Mouse (Mus musculus): Measurements from ENCODE around the gene Gm8297. TPM values are rescaled to one million over a fixed set of nuclear protein-coding genes. Genes with fewer than 3 reads are reported as not detected.

Gm8297 gene
- total RNA-seq (2023), result not detected

DNA sequence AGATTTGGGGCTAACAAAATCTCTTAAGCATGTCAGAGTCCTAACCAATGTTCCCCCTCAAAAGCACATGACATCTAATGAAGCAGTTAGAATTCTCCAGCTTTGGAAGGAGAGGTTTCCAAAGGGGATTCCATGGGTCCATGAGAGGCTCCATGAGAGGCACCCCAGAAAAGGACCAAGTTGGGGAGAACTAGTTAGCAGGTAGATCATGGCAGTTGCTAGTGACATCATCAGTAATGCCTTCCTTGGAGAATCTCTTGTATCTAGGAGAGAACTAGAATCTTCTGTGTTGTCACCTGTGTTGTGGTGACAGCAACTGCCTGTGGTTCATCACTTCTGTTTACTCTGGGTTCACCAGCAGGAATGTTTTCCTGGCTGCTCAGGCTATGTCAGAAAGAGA is at the start of gene Gm8297:
TSS of gene Gm8297 (plus strand) at position 301 of the 400 bp plus-strand sequence.

DNA sequence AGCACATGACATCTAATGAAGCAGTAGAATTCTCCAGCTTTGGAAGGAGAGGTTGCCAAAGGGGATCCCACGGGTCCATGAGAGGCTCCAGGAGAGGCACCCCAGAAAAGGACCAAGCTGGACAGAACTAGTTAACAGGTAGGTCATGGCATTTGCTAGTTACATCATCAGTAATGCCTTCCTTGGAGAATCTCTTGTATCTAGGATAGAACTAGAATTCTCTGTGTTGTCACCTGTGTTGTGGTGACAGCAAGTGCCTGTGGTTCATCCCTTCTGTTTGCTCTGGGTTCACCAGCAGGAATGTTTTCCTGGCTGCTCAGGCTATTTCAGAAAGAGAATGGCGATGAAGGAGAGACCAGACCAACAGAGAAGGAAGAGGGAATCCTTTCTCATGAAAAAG is 31.9 kb downstream of the Gm8297 start, which contains the start of gene Gm3298:
TSS of gene Gm3298 (plus strand) at position 301 of the 400 bp plus-strand sequence.

Other genes starting within 250 kb of the Gm8297 start
- gene Gm9602, start 207.6 kb upstream of the Gm8297 start, total RNA-seq (2023), result not detected
- gene Gm3269, start 145.8 kb upstream of the Gm8297 start, total RNA-seq (2023), result not detected
- not detected for gene Gm3264, start 128.4 kb upstream of the Gm8297 start, total RNA-seq (2023)
- not detected for gene Gm3278, start 91.5 kb upstream of the Gm8297 start, total RNA-seq (2023)
- gene Gm3298, start 32.0 kb downstream of the Gm8297 start, total RNA-seq (2023), result not detected
- not detected for gene 4930555G01Rik, start 66.7 kb downstream of the Gm8297 start, total RNA-seq (2023)
- under 1 TPM in 1 of 2 experiments, not detected in 1; 0.29 TPM for gene Gm8281, start 87.1 kb downstream of the Gm8297 start, total RNA-seq (2023)
- gene Gm8279, start 147.6 kb downstream of the Gm8297 start, total RNA-seq (2023), result not detected
- not detected for gene Gm3317, start 180.6 kb downstream of the Gm8297 start, total RNA-seq (2023)
- not detected for gene Gm8271, start 201.9 kb downstream of the Gm8297 start, total RNA-seq (2023)

All from T-cell, adult 66 days (primary cell).